Mouse (Mus musculus): ENCODE results near the gene Tcf20. TPM values are rescaled to one million over a fixed set of nuclear protein-coding genes. Genes with fewer than 3 reads are reported as not detected.
A peak's percentile ranks its signal among the peaks of the same experiment; 100 is the strongest.

Tcf20 gene
- polyA plus RNA-seq, 1 experiment from 2014 or later = 7.2 TPM

- peaks cover 18% of the 10 kb centered on the region for H3K27me3 ChIP-seq (ENCODE audit: control insufficient read depth, insufficient read depth, low read depth, low read length)
- no peak overlapping the region for H3K9ac ChIP-seq (ENCODE audit: low read length)
- peaks cover 21% of the 10 kb centered on the region for H3K4me1 ChIP-seq (replicated peaks; ENCODE audit: control insufficient read depth, insufficient read depth, low read length)
- WGBS = 58% methylated on average over 8 of the region's 8 CpGs
- no peaks in the 10 kb centered on the region for H3K9me3 ChIP-seq (ENCODE audit: control insufficient read depth, low read length)
- H3K4me2 ChIP-seq (ENCODE audit: low read depth, low read length) = no peak overlapping the region
- H3K36me3 ChIP-seq (ENCODE audit: control insufficient read depth, insufficient read depth, low read length) = no peaks in the 10 kb centered on the region
- no peak for ATAC-seq (ENCODE audit: low read depth)
- no peak overlapping the region for H3K4me3 ChIP-seq (ENCODE audit: low read length)
- H3K27ac ChIP-seq (ENCODE audit: low read length) = no peak overlapping the region
These were observed 32.4 kb downstream of the Tcf20 start for GRCm38 (mm10) chr15:82955286-82955685.

- peaks cover 7% of the 10 kb centered on the region for H3K27me3 ChIP-seq (ENCODE audit: control insufficient read depth, insufficient read depth, low read depth, low read length)
- no peak for ATAC-seq (ENCODE audit: low read depth)
- H3K27ac ChIP-seq (ENCODE audit: low read length) = no peak overlapping the region
- WGBS = 61% methylated on average over 5 of the region's 5 CpGs
- H3K9me3 ChIP-seq (ENCODE audit: control insufficient read depth, low read length) = no peaks in the 10 kb centered on the region
- H3K9ac ChIP-seq (ENCODE audit: low read length) = no peak overlapping the region
- no peak overlapping the region for H3K4me3 ChIP-seq (ENCODE audit: low read length)
- no peak overlapping the region for H3K4me2 ChIP-seq (ENCODE audit: low read depth, low read length)
- no peaks in the 10 kb centered on the region for H3K36me3 ChIP-seq (ENCODE audit: control insufficient read depth, insufficient read depth, low read length)
- peaks cover 10% of the 10 kb centered on the region for H3K4me1 ChIP-seq (replicated peaks; ENCODE audit: control insufficient read depth, insufficient read depth, low read length)
These were observed 33.6 kb downstream of the Tcf20 start for GRCm38 (mm10) chr15:82954034-82954433.

- WGBS = 50% methylated on average over 4 of the region's 4 CpGs
- no peaks in the 10 kb centered on the region for H3K36me3 ChIP-seq (ENCODE audit: control insufficient read depth, insufficient read depth, low read length)
- peaks cover 7% of the 10 kb centered on the region for H3K27me3 ChIP-seq (ENCODE audit: control insufficient read depth, insufficient read depth, low read depth, low read length)
- H3K4me2 ChIP-seq (ENCODE audit: low read depth, low read length) = no peak overlapping the region
- peaks cover 2% of the 10 kb centered on the region; the same call in 1 of the 2 replicates for H3K4me1 ChIP-seq (replicated peaks; ENCODE audit: control insufficient read depth, insufficient read depth, low read length)
- H3K27ac ChIP-seq (ENCODE audit: low read length) = no peak overlapping the region
- ATAC-seq (ENCODE audit: low read depth) = no peak
- H3K9ac ChIP-seq (ENCODE audit: low read length) = no peak overlapping the region
- H3K4me3 ChIP-seq (ENCODE audit: low read length) = no peak overlapping the region
- no peaks in the 10 kb centered on the region for H3K9me3 ChIP-seq (ENCODE audit: control insufficient read depth, low read length)
These were observed 34.6 kb downstream of the Tcf20 start for GRCm38 (mm10) chr15:82953096-82953495.

- no peak overlapping the region for H3K27ac ChIP-seq (ENCODE audit: low read length)
- H3K4me3 ChIP-seq (ENCODE audit: low read length) = no peak overlapping the region
- H3K4me2 ChIP-seq (ENCODE audit: low read depth, low read length) = no peak overlapping the region
- ATAC-seq (ENCODE audit: low read depth) = 0 out of 2 replicates have a peak, but pooled peaks have one; percentile 17
- peaks cover 2% of the 10 kb centered on the region; the same call in 1 of the 2 replicates for H3K4me1 ChIP-seq (replicated peaks; ENCODE audit: control insufficient read depth, insufficient read depth, low read length)
- WGBS = 11% methylated on average over 20 of the region's 20 CpGs
- no peak overlapping the region for H3K9ac ChIP-seq (ENCODE audit: low read length)
- H3K27me3 ChIP-seq (ENCODE audit: control insufficient read depth, insufficient read depth, low read depth, low read length) = peaks cover 7% of the 10 kb centered on the region
- no peaks in the 10 kb centered on the region for H3K36me3 ChIP-seq (ENCODE audit: control insufficient read depth, insufficient read depth, low read length)
- H3K9me3 ChIP-seq (ENCODE audit: control insufficient read depth, low read length) = no peaks in the 10 kb centered on the region
These were observed 35.4 kb downstream of the Tcf20 start for GRCm38 (mm10) chr15:82952292-82952705.

GRCm38 (mm10) chr15:82950246-82950645, 37.4 kb downstream of the Tcf20 start:
- Histone ChIP-seq H3K36me3 (ENCODE audit: control insufficient read depth, insufficient read depth, low read length) (no peaks in the 10 kb centered on the region), H3K27me3 (ENCODE audit: control insufficient read depth, insufficient read depth, low read depth, low read length) (peaks cover 7% of the 10 kb centered on the region), H3K9me3 (ENCODE audit: control insufficient read depth, low read length) (no peaks in the 10 kb centered on the region), H3K4me2 (ENCODE audit: low read depth, low read length) (no peak overlapping the region), H3K27ac (ENCODE audit: low read length) (no peak overlapping the region), H3K4me1 (replicated peaks; ENCODE audit: control insufficient read depth, insufficient read depth, low read length) (peaks cover 2% of the 10 kb centered on the region; the same call in 1 of the 2 replicates), H3K9ac (ENCODE audit: low read length) (no peak overlapping the region), H3K4me3 (ENCODE audit: low read length) (no peak overlapping the region)
- no peak for ATAC-seq (ENCODE audit: low read depth)
- WGBS = 66% methylated on average over 8 of the region's 8 CpGs

- Histone ChIP-seq H3K9ac (ENCODE audit: low read length) (no peak overlapping the region), H3K4me3 (ENCODE audit: low read length) (no peak overlapping the region), H3K4me1 (replicated peaks; ENCODE audit: control insufficient read depth, insufficient read depth, low read length) (peaks cover 6% of the 10 kb centered on the region; the same call in 1 of the 2 replicates), H3K9me3 (ENCODE audit: control insufficient read depth, low read length) (no peaks in the 10 kb centered on the region), H3K27me3 (ENCODE audit: control insufficient read depth, insufficient read depth, low read depth, low read length) (peaks cover 2% of the 10 kb centered on the region), H3K27ac (ENCODE audit: low read length) (no peak overlapping the region), H3K4me2 (ENCODE audit: low read depth, low read length) (no peak overlapping the region), H3K36me3 (ENCODE audit: control insufficient read depth, insufficient read depth, low read length) (no peaks in the 10 kb centered on the region)
- WGBS = 49% methylated on average over 5 of the region's 5 CpGs
- ATAC-seq (ENCODE audit: low read depth) = no peak
These were observed 40.2 kb downstream of the Tcf20 start for GRCm38 (mm10) chr15:82947431-82947830.

- 54% methylated on average over 9 of the region's 9 CpGs for WGBS
- no peak overlapping the region for H3K27ac ChIP-seq (ENCODE audit: low read length)
- H3K9ac ChIP-seq (ENCODE audit: low read length) = no peak overlapping the region
- no peaks in the 10 kb centered on the region for H3K36me3 ChIP-seq (ENCODE audit: control insufficient read depth, insufficient read depth, low read length)
- no peak for ATAC-seq (ENCODE audit: low read depth)
- no peaks in the 10 kb centered on the region; the same call in 1 of the 2 replicates for H3K27me3 ChIP-seq (ENCODE audit: control insufficient read depth, insufficient read depth, low read depth, low read length)
- peaks cover 17% of the 10 kb centered on the region; the same call in 1 of the 2 replicates for H3K4me1 ChIP-seq (replicated peaks; ENCODE audit: control insufficient read depth, insufficient read depth, low read length)
- H3K9me3 ChIP-seq (ENCODE audit: control insufficient read depth, low read length) = no peaks in the 10 kb centered on the region
- no peak overlapping the region for H3K4me3 ChIP-seq (ENCODE audit: low read length)
- H3K4me2 ChIP-seq (ENCODE audit: low read depth, low read length) = no peak overlapping the region
These were observed 43.0 kb downstream of the Tcf20 start for GRCm38 (mm10) chr15:82944479-82945195.

GRCm38 (mm10) chr15:82941733-82942132, 45.9 kb downstream of the Tcf20 start:
- Histone ChIP-seq H3K9ac (ENCODE audit: low read length) (no peak overlapping the region), H3K4me2 (ENCODE audit: low read depth, low read length) (no peak overlapping the region), H3K27me3 (ENCODE audit: control insufficient read depth, insufficient read depth, low read depth, low read length) (no peaks in the 10 kb centered on the region; the same call in 1 of the 2 replicates), H3K4me3 (ENCODE audit: low read length) (no peak overlapping the region), H3K4me1 (replicated peaks; ENCODE audit: control insufficient read depth, insufficient read depth, low read length) (peaks cover 38% of the 10 kb centered on the region), H3K27ac (ENCODE audit: low read length) (no peak overlapping the region), H3K9me3 (ENCODE audit: control insufficient read depth, low read length) (no peaks in the 10 kb centered on the region), H3K36me3 (ENCODE audit: control insufficient read depth, insufficient read depth, low read length) (no peaks in the 10 kb centered on the region)
- WGBS = 41% methylated on average over 8 of the region's 8 CpGs
- no peak for ATAC-seq (ENCODE audit: low read depth)

GRCm38 (mm10) chr15:82940494-82941214, 47.0 kb downstream of the Tcf20 start:
- no peak for ATAC-seq (ENCODE audit: low read depth)
- Histone ChIP-seq H3K27ac (ENCODE audit: low read length) (peak overlapping the region; percentile 38; the same call in 1 of the 2 replicates), H3K9me3 (ENCODE audit: control insufficient read depth, low read length) (no peaks in the 10 kb centered on the region), H3K36me3 (ENCODE audit: control insufficient read depth, insufficient read depth, low read length) (no peaks in the 10 kb centered on the region), H3K4me2 (ENCODE audit: low read depth, low read length) (no peak overlapping the region), H3K4me3 (ENCODE audit: low read length) (no peak overlapping the region), H3K27me3 (ENCODE audit: control insufficient read depth, insufficient read depth, low read depth, low read length) (no peaks in the 10 kb centered on the region; the same call in 1 of the 2 replicates), H3K9ac (ENCODE audit: low read length) (no peak overlapping the region), H3K4me1 (replicated peaks; ENCODE audit: control insufficient read depth, insufficient read depth, low read length) (peaks cover 43% of the 10 kb centered on the region)
- 52% methylated on average over 12 of the region's 12 CpGs for WGBS
